In genomic region chr5:30994074-30994473, GRCm38 (mm10) we compare ENCODE assay signal across 26 mouse cellular contexts. TPM values are rescaled to one million over a fixed set of nuclear protein-coding genes. Genes with fewer than 3 reads are reported as not detected.
DNase-seq lines count a peak whose midpoint lies in the region; TF ChIP-seq lines count a peak whose summit lies in the region.
"Had no signal": no experiment of that assay in that cellular context is flagged by ENCODE, and none has a peak within 500 bp of the region (broad histone marks: within the 10 kb centered on the region; RNA-seq: fewer than 3 reads in every experiment).

No protein-coding gene starts in this region.

- no peaks in the 10 kb centered on the region for H3K27me3 ChIP-seq in hindbrain, embryonic 10.5 days (ENCODE audit: insufficient read depth, poor library complexity, severe bottlenecking)
- H3K27me3 ChIP-seq: hindbrain, embryonic 13.5 days; stomach, embryonic 15.5 days had no signal

- no peaks in the 10 kb centered on the region for H3K9me3 ChIP-seq in hindbrain, embryonic 10.5 days
- H3K9me3 ChIP-seq: hindbrain, embryonic 13.5 days; limb, embryonic 10.5 days; stomach, embryonic 15.5 days had no signal

- no peaks in the 10 kb centered on the region for H3K4me1 ChIP-seq in hindbrain, embryonic 10.5 days (replicated peaks)
- H3K4me1 ChIP-seq: hindbrain, embryonic 13.5 days; limb, embryonic 10.5 days; stomach, embryonic 15.5 days had no signal

- no peaks in the 10 kb centered on the region for H3K36me3 ChIP-seq in hindbrain, embryonic 10.5 days
- H3K36me3 ChIP-seq: hindbrain, embryonic 13.5 days; limb, embryonic 10.5 days; stomach, embryonic 15.5 days had no signal

- no peak overlapping the region for H3K4me3 ChIP-seq in hindbrain, embryonic 10.5 days
- H3K4me3 ChIP-seq: hindbrain, embryonic 13.5 days; limb, embryonic 10.5 days; stomach, embryonic 15.5 days had no signal

- no peak overlapping the region for H3K27ac ChIP-seq in hindbrain, embryonic 10.5 days
- H3K27ac ChIP-seq: hindbrain, embryonic 13.5 days; limb, embryonic 10.5 days; stomach, embryonic 15.5 days had no signal

- no peak for TF ChIP-seq POLR2A in brain, embryonic 14.5 days (IDR thresholded peaks at IDR 0.05; ENCODE audit: borderline replicate concordance, extremely low read depth, insufficient read depth, insufficient read length, poor library complexity, severe bottlenecking)

- WGBS in hindbrain, embryonic 10.5 days: 73% methylated on average over 3 of the region's 3 CpGs

- no peak for TF ChIP-seq CTCF in brain, embryonic 14.5 days (IDR thresholded peaks at IDR 0.05; ENCODE audit: borderline replicate concordance, extremely low read depth, insufficient read depth, insufficient read length)

- peak; percentile 8 for DNase-seq in layer of hippocampus, adult 11-12 months (ENCODE audit: low spot score)
- DNase-seq in layer of hippocampus, postnatal 10 days (ENCODE audit: low spot score in 2 of 2): no peak
- DNase-seq in brain, embryonic 14.5 days (ENCODE audit: low read depth): peak; percentile 20
- DNase-seq in frontal cortex, postnatal 36 days (ENCODE audit: low spot score in 2 of 2): peak; percentile 43 to 70
- peak; percentile 30 for DNase-seq in right cerebral cortex, postnatal 14 days
- no peak for DNase-seq in adrenal gland, postnatal 10 days
- DNase-seq in MN1 (ENCODE audit: low spot score): no peak
- DNase-seq in hindbrain, embryonic 10.5 days (ENCODE audit: low spot score): no peak
- DNase-seq: B cell, adult 2 months; cerebellum, adult 11 months; cerebellum, postnatal 14 days; embryo, embryonic 11 days; gastrocnemius, postnatal 36 days; heart, postnatal 10 days; kidney, adult 2 months; kidney, postnatal 10 days; lung, adult 2 months; retina, postnatal 1 day; thymus, postnatal 25 days had no signal

RNA-seq across cellular contexts. Expression of gene Tcf23, which starts 25.6 kb away (rescaled TPM):
- not detected for total RNA-seq in layer of hippocampus, postnatal 10 days (2021)
- not detected in 2 replicates for polyA plus RNA-seq in brain, embryonic 14.5 days (2012; rRNA removed)
- under 1 TPM; 0.39 to 0.99 TPM for total RNA-seq in adrenal gland, postnatal 10 days (2021)
- not detected in 2 replicates for polyA plus RNA-seq in hindbrain, embryonic 10.5 days (2016; fragmentation: Nextera tagmentation; extraction: Ambion mirVana)
- total RNA-seq: megakaryocyte-erythroid progenitor cell, adult 5-6 weeks; midbrain, postnatal 0 days had no signal
- polyA plus RNA-seq: hindbrain, embryonic 13.5 days; inflammation-experienced regulatory T-cells, adult 6 months; limb, embryonic 10.5 days; neural tube, embryonic 11.5 days had no signal

RNA-seq across cellular contexts. Expression of gene Preb, which starts 33.9 kb away (rescaled TPM):
- 100 to 1,000 TPM; 116 to 125 TPM for total RNA-seq in layer of hippocampus, postnatal 10 days (2021)
- 178 and 250 TPM in 2 replicates for polyA plus RNA-seq in brain, embryonic 14.5 days (2012; rRNA removed)
- total RNA-seq in adrenal gland, postnatal 10 days (2021): 100 to 1,000 TPM; 110 to 118 TPM
- 147 and 152 TPM in 2 replicates for polyA plus RNA-seq in hindbrain, embryonic 10.5 days (2016; fragmentation: Nextera tagmentation; extraction: Ambion mirVana)

RNA-seq across cellular contexts. Expression of gene Cgref1, which starts 48.7 kb away (rescaled TPM):
- total RNA-seq in layer of hippocampus, postnatal 10 days (2021): 10 to 100 TPM; 39.6 to 43.0 TPM
- polyA plus RNA-seq in brain, embryonic 14.5 days (2012; rRNA removed): 27.4 and 34.4 TPM in 2 replicates
- total RNA-seq in adrenal gland, postnatal 10 days (2021): 1 to 10 TPM; 2.8 to 5.1 TPM
- polyA plus RNA-seq in hindbrain, embryonic 10.5 days (2016; fragmentation: Nextera tagmentation; extraction: Ambion mirVana): 3.7 and 6.7 TPM in 2 replicates
- total RNA-seq: megakaryocyte-erythroid progenitor cell, adult 5-6 weeks had no signal
- polyA plus RNA-seq: inflammation-experienced regulatory T-cells, adult 6 months had no signal

RNA-seq across cellular contexts. Expression of gene Atraid, which starts 54.0 kb away (rescaled TPM):
- 10 to 100 TPM; 80.1 to 86.1 TPM for total RNA-seq in layer of hippocampus, postnatal 10 days (2021)
- 122 and 154 TPM in 2 replicates for polyA plus RNA-seq in brain, embryonic 14.5 days (2012; rRNA removed)
- 100 to 1,000 TPM; 123 to 129 TPM for total RNA-seq in adrenal gland, postnatal 10 days (2021)
- polyA plus RNA-seq in hindbrain, embryonic 10.5 days (2016; fragmentation: Nextera tagmentation; extraction: Ambion mirVana): 86.2 and 110 TPM in 2 replicates

RNA-seq across cellular contexts. Expression of gene Slc5a6, which starts 54.6 kb away (rescaled TPM):
- total RNA-seq in layer of hippocampus, postnatal 10 days (2021): 10 to 100 TPM; 14.2 to 16.6 TPM
- polyA plus RNA-seq in brain, embryonic 14.5 days (2012; rRNA removed): 40.7 and 44.5 TPM in 2 replicates
- 10 to 100 TPM; 14.1 to 16.0 TPM for total RNA-seq in adrenal gland, postnatal 10 days (2021)
- polyA plus RNA-seq in hindbrain, embryonic 10.5 days (2016; fragmentation: Nextera tagmentation; extraction: Ambion mirVana): 8.1 and 10.1 TPM in 2 replicates

Comparison
In these comparisons a context has a peak if more than half of its experiments do, and no peak if none do; other contexts are left out.
1. DNase-seq: peak in layer of hippocampus, adult 11-12 months (single experiment), brain, embryonic 14.5 days (single experiment), frontal cortex, postnatal 36 days (2 of 2) and right cerebral cortex, postnatal 14 days (single experiment); none in layer of hippocampus, postnatal 10 days (0 of 2), adrenal gland, postnatal 10 days (single experiment), MN1 (single experiment) and hindbrain, embryonic 10.5 days (single experiment).
2. RNA of gene Cgref1, which starts 48.7 kb away (total RNA-seq): 39.6 to 43.0 TPM in layer of hippocampus, postnatal 10 days; 2.8 to 5.1 TPM in adrenal gland, postnatal 10 days; every median in the first group is over 4 times any median in the second.